Mouse (Mus musculus): ENCODE data around the gene Ak2. TPM values are rescaled to one million over a fixed set of nuclear protein-coding genes. Genes with fewer than 3 reads are reported as not detected.

The Ak2 gene
- 100 to 1,000 TPM; 131 to 134 TPM for total RNA-seq (2021)
- long read RNA-seq, experiment 1, transcript Ak2-202 (7 exons, 1,781 nt): major isoform, 154 of 215 reads
- long read RNA-seq, experiment 1, transcript Ak2-201 (6 exons, 986 nt): minor isoform, 35 of 215 reads
- long read RNA-seq, experiment 1, partial matches to known transcripts: 12 of 215 reads
- long read RNA-seq, experiment 1, other reads (novel, unspliced or antisense): 14 of 215 reads
- long read RNA-seq, experiment 2, transcript Ak2-202 (7 exons, 1,781 nt): major isoform, 71 of 92 reads
- long read RNA-seq, experiment 2, transcript Ak2-201 (6 exons, 986 nt): minor isoform, 11 of 92 reads
- long read RNA-seq, experiment 2, partial matches to known transcripts: 4 of 92 reads
- long read RNA-seq, experiment 2, other reads (novel, unspliced or antisense): 6 of 92 reads

DNA sequence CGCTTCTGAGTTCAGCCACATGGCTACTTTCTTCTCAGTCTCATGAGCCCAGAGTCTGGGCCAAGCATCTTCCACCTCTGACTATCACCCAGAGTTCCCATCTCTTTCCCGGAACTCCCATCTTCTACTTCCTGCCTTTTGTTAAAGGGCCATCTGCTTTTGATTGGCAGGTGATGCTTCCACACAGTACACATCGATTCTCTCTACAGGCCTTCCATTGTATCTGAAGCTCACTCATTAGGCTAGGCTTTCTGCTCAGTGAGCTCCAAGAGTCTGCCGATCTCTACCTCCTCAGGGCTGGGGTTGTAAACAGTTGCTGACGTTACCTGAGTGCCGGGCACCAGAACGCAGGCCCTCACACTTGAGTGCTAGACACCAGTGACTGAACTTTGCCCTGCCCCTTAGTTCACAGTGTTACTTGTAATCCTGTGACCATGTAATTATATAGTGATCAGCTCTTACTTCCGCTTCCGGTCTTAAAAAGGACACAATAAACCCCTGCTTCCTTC is at the start of gene Ak2:
Gene Ak2, plus strand, starts transcription at position 459 of the 509 bp plus-strand sequence.
- no peak for DNase-seq

GRCm38 (mm10) chr4:128942346-128942745 is 49.4 kb upstream of the Ak2 start:
- no peak for DNase-seq

- no peak for DNase-seq
These were observed 45.0 kb upstream of the Ak2 start for GRCm38 (mm10) chr4:128946736-128947135.

DNA sequence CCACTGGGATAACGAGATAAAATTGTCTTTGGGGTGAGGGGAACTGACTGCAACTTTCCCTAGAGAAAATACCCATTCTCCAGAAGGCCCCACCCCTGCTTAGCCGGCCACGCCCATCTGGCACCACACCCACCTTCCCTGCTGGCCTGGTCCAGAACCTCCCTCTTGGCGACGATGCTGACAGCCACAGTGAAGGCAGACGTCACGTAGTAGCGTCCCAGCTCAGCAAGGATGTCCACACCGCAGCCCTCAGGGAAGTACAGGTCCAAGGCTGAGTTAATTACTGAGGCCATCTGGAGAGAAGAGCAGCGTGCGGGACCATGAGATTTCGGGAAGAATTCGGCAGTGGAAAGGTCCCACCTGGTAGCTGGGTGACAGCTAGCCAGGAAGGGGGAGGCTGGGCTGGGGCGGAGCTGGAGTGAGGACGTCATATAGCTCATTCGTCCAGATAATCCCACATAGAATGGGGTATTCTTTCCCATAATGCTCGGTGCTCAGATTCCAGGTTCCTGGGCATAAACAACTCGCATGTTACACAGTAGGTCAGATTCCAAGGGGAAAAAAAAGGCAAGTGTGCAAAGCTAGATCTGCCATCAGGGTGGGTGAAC is 44.3 kb upstream of the Ak2 start:
- peak; percentile 29 to 37 for DNase-seq

DNA sequence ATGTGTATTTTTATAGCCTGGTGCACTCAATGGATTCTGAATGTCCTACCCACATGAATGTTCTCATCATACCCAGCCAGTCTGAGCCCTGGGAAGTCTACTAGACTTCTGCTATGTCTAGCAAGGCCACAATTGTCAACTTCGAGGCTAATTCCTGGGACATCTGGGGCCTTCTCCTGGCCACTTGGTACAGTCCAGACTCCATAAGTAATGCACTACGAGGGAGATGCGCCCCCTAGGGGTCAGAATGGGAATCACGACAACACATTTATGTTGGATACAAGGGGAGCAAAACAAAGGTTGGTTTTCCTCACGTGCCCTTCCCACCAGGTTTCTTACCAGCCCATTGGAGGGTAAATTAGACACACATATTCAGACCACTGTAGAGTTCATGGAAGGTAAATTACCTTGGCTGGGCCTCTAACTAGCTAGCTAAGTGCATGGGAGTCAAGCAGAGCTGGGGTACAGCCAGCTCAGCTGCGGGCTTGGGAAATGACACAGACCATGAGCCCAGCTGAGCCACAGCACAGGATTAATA is 43.6 kb upstream of the Ak2 start:
- peak; percentile 59 to 70 for DNase-seq

DNA sequence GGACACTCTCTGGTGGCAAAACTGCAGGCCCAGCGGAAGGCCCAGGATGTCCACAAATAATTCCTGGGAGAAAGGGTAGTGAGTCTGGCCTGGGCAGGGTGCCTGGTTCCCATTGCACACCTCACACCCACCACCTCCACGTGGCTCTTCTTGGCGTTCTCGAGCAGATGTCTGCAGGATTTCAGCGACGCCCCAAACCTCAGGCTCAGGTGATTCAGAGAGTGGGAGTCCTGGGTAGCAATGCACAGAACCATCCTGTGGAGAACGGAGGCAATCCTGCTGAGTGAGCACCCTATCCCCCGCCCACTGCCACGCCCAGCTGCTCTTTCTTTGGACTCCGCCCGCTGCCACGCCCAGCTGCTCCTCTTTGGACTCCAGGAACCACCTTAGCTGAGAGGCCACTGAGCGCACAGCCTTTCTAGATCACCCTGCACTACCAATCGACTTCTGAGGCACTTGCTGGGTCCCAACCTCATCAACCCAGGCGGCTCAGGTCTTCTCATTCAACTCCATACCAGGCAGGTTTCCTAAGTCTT is 42.2 kb upstream of the Ak2 start:
- DNase-seq: no peak

DNA sequence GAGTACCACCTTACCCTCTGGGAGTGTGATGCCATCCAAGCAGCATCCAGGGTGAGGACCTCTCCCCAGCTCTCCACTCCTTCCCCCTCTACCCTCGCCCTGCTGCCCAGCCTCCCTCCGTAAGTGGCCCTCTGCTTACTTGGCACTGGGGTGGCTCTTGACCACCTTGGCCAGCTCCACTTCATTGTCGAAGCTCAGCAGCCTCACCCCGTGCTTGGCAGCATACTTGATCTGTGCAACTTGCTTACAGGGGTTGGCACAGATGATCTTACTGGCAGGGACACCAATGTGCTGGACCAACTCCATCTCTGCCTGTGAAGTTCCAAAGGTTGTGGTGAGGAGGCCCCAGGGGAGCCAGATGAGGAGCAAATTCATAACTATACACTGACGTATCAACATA is 41.3 kb upstream of the Ak2 start:
- DNase-seq: peak in 1 of 2 experiments; percentile 47

GRCm38 (mm10) chr4:128953851-128954250 is 37.9 kb upstream of the Ak2 start:
- DNase-seq: no peak

GRCm38 (mm10) chr4:128957155-128957911 is 34.4 kb upstream of the Ak2 start:
- peak; percentile 58 to 69 for DNase-seq

DNA sequence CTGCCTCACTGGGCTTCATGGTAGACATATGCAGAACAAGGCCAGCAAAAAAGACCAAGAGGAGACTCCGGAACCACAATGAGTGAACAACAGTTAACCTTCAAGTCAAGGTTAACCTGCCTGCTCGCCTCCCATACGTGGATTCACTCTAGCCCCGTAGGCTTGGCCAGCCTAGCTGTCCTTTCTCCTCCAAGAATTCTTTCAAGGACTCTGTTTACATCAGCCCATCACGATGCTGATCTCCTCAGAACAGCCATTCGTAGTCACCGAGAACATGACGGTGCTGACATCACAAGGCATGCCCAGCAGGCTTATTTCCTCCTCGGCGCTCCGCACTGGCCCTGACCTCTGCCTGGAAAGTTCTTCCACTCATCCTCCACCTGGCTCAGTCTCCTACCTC is 33.6 kb upstream of the Ak2 start:
- peak; percentile 28 to 38 for DNase-seq

DNA sequence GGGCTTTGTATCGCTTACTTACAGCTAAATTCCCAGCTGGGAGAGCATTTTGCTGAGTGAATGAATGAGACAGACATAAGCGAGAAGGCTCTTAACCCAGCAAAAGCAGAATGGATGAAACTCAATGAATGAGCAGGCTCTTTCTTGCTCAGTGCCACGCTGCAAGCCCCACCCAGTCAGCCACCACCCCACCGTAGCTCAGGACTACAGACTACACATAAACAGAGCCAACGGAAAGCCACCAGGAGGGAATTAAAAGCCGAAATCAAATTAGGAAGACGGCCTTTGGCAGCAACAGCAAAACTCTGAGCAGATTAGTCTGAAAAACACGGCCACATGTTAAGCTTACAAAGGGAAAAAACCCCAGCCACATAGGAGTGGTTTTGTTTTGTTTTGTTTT is 32.9 kb upstream of the Ak2 start:
- no peak for DNase-seq

DNA sequence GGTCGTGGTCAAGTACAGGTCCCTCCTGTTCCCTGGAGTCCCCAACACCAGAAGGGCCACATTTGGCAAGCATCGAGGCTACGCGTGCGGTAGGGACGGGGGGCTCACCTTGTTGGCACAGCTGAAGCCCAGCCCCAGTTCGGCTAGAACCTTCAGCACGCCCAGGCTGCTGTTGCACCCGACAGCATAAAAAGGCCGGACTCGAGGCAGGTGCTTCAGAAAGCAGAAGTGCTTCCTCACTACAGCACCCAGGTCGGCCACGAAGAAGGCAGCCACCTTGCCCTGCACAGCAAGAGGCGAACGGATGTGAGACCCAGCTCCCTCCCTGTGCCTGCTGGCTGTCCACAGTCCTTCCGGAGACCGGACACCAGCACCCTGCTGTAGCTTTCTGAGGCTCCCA is 32.1 kb upstream of the Ak2 start:
- DNase-seq: no peak

DNA sequence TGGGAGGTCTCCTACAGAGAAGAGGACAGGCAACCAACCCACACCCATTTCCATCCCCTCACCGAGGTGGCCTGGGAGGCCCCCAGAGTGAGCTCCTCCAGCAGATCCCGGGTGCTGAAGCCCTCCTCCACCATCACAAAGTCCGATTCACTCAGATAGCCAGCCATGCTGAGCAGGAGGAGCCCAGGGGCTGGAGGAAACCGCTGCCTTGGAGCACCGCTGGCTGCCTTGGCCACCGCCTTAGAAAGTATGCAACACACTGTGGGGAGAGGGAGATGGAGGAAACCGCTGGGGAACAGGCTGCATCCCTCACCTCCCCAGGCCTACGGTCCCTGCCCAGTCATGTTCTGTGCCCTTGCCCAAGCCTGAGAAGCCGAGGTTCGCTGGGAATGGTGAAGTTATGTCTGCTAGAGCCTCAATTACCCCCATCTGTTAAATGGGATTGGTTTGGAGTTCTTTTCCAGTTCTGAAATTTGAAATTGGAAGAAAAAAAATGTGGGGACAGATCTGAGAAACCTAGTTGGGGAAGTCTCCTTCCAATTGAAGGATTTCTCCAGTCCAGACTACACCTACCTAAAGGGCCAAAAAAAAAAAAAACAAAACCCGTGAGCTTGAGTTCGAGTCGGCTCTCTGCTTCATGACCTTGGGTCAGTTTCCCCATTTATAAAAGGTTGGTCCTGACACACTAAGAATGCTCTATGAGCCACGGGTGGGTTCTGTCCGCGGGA is 30.3 kb upstream of the Ak2 start:
- peak in 1 of 2 experiments; percentile 20 for DNase-seq

DNA sequence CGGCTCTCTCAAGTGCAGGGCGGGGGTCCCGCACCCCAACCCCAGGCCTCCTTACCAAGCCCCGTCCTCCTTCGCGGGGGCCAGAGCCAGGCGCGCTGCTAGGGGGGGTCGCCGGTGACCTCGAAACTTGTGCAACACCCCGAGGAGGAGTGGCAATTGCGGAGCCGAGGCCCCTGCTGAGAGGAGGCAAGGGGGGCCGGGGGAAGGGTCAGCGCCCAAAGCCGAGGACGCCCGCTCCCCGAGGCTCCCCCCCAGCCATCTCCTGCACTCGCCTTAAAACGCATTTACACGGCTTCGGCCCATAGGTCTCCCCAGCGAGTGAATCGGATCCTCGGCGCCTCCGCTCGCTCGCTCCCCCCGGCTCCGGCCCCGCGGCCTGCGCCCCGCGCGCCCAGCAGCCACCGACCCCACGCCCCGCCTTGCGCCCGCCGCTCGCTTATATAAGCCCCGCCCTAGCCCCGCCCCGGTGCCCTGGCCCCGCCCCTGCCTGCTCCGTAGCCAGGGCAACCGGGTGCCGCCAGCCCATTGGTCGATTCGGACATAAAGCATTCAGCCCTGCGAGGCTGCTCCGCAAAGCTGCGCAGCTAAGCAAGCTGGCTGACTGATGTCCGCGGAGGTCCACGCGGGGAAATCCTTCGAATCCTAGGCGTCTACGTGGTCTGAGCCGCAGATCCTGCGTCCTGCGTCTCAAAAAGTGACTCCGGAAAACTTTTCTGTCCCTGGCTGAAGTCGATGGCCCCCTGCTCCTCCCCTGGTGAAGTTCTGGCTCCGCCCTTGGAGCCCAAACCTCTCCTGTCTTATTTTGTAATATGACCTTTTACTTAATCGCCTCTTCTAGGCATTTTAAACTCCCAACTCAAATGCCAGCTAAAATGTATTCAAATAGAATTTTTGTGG is 29.5 kb upstream of the Ak2 start, which contains the start of gene Azin2:
Gene Azin2, minus strand, starts transcription at position 414 of the 897 bp plus-strand sequence.
- DNase-seq: peak; percentile 94

GRCm38 (mm10) chr4:128962926-128963290 is 28.9 kb upstream of the Ak2 start:
- DNase-seq: no peak

GRCm38 (mm10) chr4:128966751-128967150 is 25.0 kb upstream of the Ak2 start:
- no peak for DNase-seq

DNA sequence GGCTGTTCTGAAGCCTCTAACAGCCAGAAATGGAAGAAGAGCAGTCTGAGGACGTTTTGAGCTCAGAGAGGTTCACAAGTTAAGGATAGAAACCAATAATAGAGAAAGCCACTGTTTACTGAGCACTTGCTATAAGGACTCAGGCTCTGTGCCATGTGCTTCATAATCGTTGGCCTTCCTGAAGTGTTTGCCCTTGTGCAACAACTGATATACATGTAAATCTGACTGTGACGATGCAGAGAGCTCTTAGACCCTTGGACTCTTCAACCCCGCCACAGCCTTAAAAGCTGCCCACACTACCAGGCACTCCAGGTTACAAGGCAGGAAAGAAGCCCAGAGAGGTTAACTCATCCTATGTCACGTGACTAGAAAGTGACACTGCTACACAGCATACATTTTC is 22.7 kb upstream of the Ak2 start:
- no peak for DNase-seq

GRCm38 (mm10) chr4:128969607-128970416 is 21.9 kb upstream of the Ak2 start:
- no peak for DNase-seq

- DNase-seq: no peak
These were observed 21.3 kb upstream of the Ak2 start for GRCm38 (mm10) chr4:128970417-128970807.
